Comparison of ENCODE assay signal across 27 mouse cellular contexts in the genomic region with DNA sequence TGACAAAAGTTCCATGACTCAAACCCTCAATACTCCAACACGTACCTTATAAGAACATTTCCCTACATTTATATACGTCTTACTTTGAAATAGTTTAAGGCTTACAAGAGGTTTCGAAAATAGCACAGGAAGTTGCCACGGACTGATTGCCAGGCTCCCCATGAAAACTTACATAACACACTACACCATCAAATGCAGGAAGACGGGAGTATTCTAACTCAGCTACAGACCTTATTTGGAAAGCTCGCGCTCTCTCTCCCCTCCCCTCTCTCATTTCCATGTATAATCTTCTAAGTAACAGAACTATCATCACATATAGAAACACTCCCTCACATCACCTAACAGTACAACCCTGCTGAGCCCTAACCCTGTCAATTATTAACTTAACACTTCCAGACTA. TPM values are rescaled to one million over a fixed set of nuclear protein-coding genes. Genes with fewer than 3 reads are reported as not detected.
"Had no signal": no experiment of that assay in that cellular context is flagged by ENCODE, and none has a peak within 500 bp of the region (broad histone marks: within the 10 kb centered on the region; RNA-seq: fewer than 3 reads in every experiment).

No protein-coding gene starts in this region.

- ATAC-seq: hindbrain, embryonic 16.5 days; inflammation-experienced regulatory T-cells, adult 6 months; intestine, embryonic 15.5 days; intestine, postnatal 0 days; liver, embryonic 12.5 days had no signal

- H3K4me3 ChIP-seq: heart, embryonic 12.5 days; hindbrain, embryonic 10.5 days; hindbrain, embryonic 12.5 days; intestine, embryonic 15.5 days; layer of hippocampus, adult 2 months; limb, embryonic 13.5 days; limb, embryonic 15.5 days; liver, embryonic 12.5 days had no signal

- H3K9ac ChIP-seq: heart, embryonic 12.5 days; hindbrain, embryonic 12.5 days; hindbrain, embryonic 14.5 days; intestine, embryonic 15.5 days; limb, embryonic 13.5 days; limb, embryonic 15.5 days; liver, embryonic 12.5 days; liver, embryonic 14.5 days had no signal

- DNase-seq: gastrocnemius, postnatal 14 days; gastrocnemius, postnatal 36 days; heart, adult 18-20 months; heart, postnatal 10 days; heart, postnatal 4 days; kidney, adult 18-20 months; kidney, adult 8-10 months; kidney, postnatal 10 days; kidney, postnatal 4 days; left cerebral cortex, postnatal 4 days had no signal

- H3K4me2 ChIP-seq: heart, embryonic 12.5 days; hindbrain, embryonic 12.5 days; hindbrain, embryonic 14.5 days; intestine, embryonic 15.5 days; limb, embryonic 13.5 days; limb, embryonic 15.5 days; liver, embryonic 12.5 days had no signal

- H3K36me3 ChIP-seq: heart, embryonic 12.5 days; hindbrain, embryonic 10.5 days; hindbrain, embryonic 12.5 days; intestine, embryonic 15.5 days; limb, embryonic 13.5 days; limb, embryonic 15.5 days; liver, embryonic 12.5 days had no signal

- H3K9me3 ChIP-seq: heart, embryonic 12.5 days; hindbrain, embryonic 12.5 days; intestine, embryonic 15.5 days; limb, embryonic 13.5 days; limb, embryonic 15.5 days; liver, embryonic 12.5 days had no signal

- H3K27ac ChIP-seq: hindbrain, embryonic 10.5 days; hindbrain, embryonic 12.5 days; hindbrain, embryonic 14.5 days; intestine, embryonic 15.5 days; layer of hippocampus, adult 2 months; limb, embryonic 13.5 days; limb, embryonic 15.5 days; liver, embryonic 12.5 days; liver, embryonic 14.5 days had no signal

RNA-seq across cellular contexts. Expression of a gene that starts 5.1 kb away (rescaled TPM):
- total RNA-seq: gastrocnemius, adult 18-20 months; gastrocnemius, adult 8-10 months; gastrocnemius, postnatal 14 days; gastrocnemius, postnatal 36 days; heart, adult 18-20 months; heart, postnatal 10 days; heart, postnatal 25 days; liver, adult 2 months had no signal
- polyA plus RNA-seq: inflammation-experienced regulatory T-cells, adult 6 months; liver, adult 2 months had no signal
